Mouse (Mus musculus) embryo, embryonic 11.5 days (tissue): Measurements from ENCODE around the gene Dapl1.

Experiments used
- DNase-seq: peaks from one replicate; pipeline ENCODE4 v3.0.0-alpha.2; 2012; ENCODE audit warnings: low read depth, low spot score

The Dapl1 gene

GRCm38 (mm10) chr2:59533971-59534748 is 49.7 kb downstream of the Dapl1 start:
- no peak for DNase-seq

GRCm38 (mm10) chr2:59536958-59537357 is 52.5 kb downstream of the Dapl1 start:
- no peak for DNase-seq

- DNase-seq = no peak
Measured at GRCm38 (mm10) chr2:59538031-59538430, 53.6 kb downstream of the Dapl1 start.

GRCm38 (mm10) chr2:59539796-59540195 is 55.3 kb downstream of the Dapl1 start:
- no peak for DNase-seq

GRCm38 (mm10) chr2:59541121-59541887 is 56.9 kb downstream of the Dapl1 start:
- peak; percentile 78 for DNase-seq

GRCm38 (mm10) chr2:59543543-59544065 is 59.2 kb downstream of the Dapl1 start:
- DNase-seq = no peak

- no peak for DNase-seq
Measured at GRCm38 (mm10) chr2:59544237-59544909, 59.9 kb downstream of the Dapl1 start.

- no peak for DNase-seq
Measured at GRCm38 (mm10) chr2:59545001-59545400, 60.5 kb downstream of the Dapl1 start.

- DNase-seq = no peak
Measured at GRCm38 (mm10) chr2:59547369-59548099, 63.1 kb downstream of the Dapl1 start.

GRCm38 (mm10) chr2:59552784-59553183 is 68.3 kb downstream of the Dapl1 start:
- DNase-seq = no peak

GRCm38 (mm10) chr2:59554373-59554940 is 70.0 kb downstream of the Dapl1 start:
- no peak for DNase-seq
